Mouse (Mus musculus): ENCODE measurements around the gene Wdr77.
"Not testable (repeated sequence)": the region's sequence is repeated elsewhere in the genome, so short reads cannot be mapped to it uniquely, and the experiment has no call there.

Gene Wdr77

GRCm38 (mm10) chr3:105957235-105957634, 1.9 kb upstream of the Wdr77 start:
- DNase-seq = no peak

DNA sequence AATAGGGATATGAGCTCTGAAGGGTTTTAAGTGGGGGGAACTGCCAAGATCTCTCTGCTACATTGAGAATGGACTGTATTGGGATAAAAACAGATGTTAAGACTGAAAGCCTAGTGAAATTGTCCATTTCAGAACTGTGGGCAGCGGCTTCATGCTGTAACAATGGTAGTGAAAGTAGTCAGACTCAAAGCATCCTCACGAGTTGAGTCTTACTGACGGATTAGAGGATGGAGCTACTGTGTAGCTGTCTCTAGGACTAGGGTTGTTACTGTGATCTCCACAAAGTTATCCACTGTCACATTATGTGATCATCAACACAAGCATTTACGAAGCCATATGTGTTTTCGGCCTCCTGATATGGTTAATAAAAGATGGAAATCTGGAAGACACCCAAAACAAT, 965 bp upstream of the Wdr77 start:
- no peak for DNase-seq

- no peak for DNase-seq
Observed at GRCm38 (mm10) chr3:105959585-105959984, 416 bp downstream of the Wdr77 start.

- DNase-seq = no peak
Observed at GRCm38 (mm10) chr3:105959999-105960398, 830 bp downstream of the Wdr77 start, which contains the start of gene Atp5f1. Atp5f1 (minus strand) TSS chr3:105960099.

GRCm38 (mm10) chr3:105960700-105961099, 1.5 kb downstream of the Wdr77 start:
- no peak for DNase-seq

DNA sequence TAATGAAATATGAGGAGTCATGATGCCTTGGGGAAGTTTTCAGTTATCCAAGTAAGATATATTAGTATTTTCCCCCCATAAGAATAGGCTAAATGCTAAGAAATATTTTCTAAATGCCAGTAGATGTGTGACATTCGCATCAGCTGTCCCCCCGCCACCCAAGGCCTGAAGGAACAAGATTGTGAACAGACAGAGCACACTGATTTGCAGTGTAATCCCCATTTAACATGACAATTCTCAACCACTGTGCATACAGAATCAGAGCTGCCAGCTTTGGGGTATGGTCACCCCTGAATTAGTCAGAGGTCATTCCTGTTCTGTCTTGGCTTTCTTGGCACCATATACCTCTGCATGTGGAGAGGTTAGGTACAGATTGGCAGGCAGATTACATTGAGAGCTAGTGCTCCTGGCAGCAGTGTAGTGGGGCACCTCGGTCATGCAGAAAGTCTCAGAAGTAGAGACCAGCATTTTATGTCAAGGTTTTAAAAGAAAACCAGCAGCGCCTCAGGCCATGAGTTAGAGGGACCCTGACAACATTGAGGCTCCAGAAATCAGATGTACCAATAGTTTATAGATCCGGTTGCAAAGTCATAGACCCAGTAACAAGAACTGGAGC, 12.8 kb downstream of the Wdr77 start:
- DNase-seq = no peak

DNA sequence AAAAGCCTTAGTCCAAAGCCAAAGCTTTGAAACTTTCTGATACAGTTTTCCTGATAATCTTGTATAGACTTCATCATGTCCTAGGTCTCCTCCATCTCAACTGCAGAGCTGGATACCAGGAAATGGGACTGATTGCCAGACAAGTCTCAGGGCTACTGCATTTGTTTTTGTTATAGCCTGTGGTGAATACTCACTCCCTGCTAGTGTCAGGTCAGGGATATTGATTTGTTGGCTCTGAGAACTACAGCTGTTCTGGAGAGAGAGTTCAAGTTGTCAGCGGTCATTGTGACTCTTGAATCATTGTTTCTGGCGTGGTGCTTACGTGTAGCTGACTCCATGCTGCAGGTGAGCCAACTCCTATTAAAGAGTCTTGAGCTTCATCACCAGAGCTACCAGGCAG, 14.2 kb downstream of the Wdr77 start, which contains the start of gene Ovgp1:
Gene Ovgp1 (plus strand): TSS at position 301 of the 400 bp plus-strand sequence.
- DNase-seq = no peak

- DNase-seq = peak in 1 of 2 experiments; percentile 33
Observed at GRCm38 (mm10) chr3:105974174-105974573, 15.0 kb downstream of the Wdr77 start.

- DNase-seq = not testable (repeated sequence)
Observed at GRCm38 (mm10) chr3:105989611-105990010, 30.4 kb downstream of the Wdr77 start.

DNA sequence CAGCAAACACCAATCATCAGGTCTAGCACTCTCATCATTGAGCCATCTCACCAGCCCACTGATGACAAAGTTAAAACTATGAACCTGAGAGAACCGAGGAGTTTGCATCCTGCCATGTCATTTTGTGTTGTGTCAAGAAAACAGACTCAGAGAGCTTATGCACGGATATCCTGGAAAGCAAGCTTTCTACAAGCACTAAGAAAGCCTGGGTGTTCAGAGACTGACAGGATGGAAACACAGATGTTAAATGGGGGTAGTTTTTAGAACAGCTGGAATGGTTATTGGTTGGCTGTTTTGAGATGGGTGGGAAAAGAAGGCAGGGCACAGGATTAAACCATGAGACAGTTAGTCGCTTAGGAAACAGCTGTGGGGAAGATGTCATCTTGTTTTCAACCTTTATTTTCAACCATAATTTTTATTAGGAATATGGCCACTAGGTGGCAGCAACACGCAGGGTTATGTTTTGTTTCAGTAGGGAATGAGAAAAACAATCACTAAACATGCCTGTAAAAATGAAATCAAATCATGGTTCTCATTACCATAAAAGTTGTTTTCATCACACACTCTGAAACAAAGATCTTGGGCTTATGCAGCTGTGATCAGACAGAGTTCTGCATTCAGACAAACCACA, 32.6 kb downstream of the Wdr77 start:
- peak in 1 of 2 experiments; percentile 55 for DNase-seq

DNA sequence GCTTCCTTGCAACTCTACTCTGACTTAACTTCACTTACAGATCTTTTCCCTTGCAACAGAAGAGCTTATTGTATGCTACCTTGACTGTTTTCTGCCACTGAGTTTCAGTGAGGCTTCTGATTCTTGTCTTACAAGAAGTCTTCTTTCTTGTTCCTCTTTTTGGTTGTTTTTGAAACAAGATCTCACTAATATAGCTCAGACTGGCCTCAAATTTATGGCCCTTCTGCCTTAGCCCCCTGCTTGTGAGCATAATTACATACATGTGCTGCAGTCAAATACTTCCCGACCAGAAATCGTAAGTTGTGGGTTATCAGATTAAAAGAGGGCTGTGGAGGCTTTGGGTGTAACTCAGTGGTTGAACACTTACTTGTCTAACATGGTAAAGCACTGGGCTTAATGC, 35.6 kb downstream of the Wdr77 start:
- no peak for DNase-seq

GRCm38 (mm10) chr3:106000707-106001375, 41.7 kb downstream of the Wdr77 start:
- no peak for DNase-seq

DNA sequence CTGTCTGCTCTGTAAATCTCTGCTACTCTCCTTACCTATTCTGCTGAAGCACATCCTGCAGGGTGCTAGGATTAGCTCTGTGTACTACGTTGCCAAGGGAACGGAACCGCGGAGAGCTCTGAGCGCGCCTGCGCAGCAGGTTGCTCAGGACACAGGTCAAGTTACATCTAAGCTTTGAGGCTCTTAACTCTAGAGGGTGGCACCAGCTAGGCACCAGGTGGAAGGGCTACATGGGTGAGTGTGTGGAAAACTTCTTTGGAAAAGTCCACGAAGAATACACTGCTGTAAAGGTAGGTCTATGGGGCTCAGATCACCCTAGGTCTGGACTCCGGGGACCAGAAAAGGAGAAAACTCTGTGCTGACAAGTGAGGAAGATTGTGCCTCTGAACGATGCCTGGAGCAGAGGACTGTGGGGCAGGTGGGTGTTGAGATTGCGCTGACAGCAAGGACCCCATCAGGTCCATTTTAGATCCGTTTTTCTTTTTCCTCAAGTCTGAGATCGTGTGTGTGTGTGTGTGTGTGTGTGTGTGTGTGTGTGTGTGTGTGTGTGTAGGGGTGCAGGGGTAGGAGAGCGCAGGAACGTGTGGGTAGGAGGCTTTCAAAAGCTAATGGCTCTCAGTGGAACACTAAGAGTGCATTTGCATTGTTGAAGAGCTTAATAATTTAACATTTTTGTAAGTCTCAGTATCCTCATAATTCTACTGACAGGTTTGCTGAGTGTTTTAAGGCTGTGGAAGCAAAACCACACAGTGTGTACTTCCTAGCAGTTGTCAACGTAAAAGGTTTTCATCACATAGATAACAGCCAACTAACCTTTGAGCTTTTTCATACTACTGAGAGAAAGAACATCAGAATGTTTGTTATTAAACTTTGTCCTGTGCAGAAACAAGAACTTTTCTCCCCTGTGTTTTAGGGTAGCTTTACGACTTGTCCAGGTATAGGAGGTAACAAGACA, 42.5 kb downstream of the Wdr77 start:
- DNase-seq = peak; percentile 30 to 60

DNA sequence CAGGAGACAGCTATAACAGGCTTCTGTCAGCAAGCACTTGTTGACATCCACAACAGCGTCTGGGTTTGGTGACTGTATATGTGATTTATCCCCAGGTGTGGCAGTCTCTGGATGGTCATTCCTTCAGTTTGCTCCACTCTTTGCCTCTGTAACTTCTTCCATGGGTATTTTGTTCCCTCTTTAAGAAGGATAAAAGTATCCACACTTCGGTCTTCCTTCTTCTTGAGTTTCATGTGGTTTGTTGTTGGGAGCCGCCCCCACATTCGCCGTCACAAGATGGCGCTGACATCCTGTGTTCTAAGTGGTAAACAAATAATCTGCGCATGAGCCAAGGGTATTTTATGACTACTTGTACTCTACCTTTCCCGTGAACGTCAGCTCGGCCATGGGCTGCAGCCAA, 44.2 kb downstream of the Wdr77 start:
- not testable (repeated sequence) for DNase-seq

DNA sequence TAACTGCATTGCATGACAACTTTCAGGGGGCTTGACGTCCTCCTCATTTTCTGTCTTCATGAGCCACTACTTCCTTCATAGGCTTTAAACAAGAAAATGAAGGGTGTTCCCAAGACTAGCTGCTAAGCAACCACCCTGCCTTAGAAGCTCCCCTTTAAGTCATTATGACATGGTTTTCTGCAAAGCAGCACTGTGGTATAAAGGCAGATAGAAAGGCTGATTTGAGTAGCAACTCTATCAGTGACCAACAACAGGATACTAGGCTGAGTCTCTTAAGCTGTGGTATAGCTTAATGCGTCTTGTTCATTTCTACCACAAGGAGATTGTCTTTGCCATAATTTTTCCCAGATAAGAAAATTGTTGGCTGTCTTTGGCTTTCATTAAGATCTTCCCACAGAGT, 55.4 kb downstream of the Wdr77 start, which contains the start of gene Pifo:
Gene Pifo (minus strand): TSS at position 101 of the 400 bp plus-strand sequence.
- DNase-seq = no peak

Data from lung, postnatal 4 days (tissue).